Mouse (Mus musculus) liver, embryonic 11.5 days (tissue): ENCODE results near the gene Calm4. TPM values are rescaled to one million over a fixed set of nuclear protein-coding genes. Genes with fewer than 3 reads are reported as not detected.

ENCODE experiments used
- ATAC-seq: fragments of 200-750 bp; cut with Nextera tagmentation; replicated peaks from 2 replicates; pipeline ENCODE4 v1.8.0; 2017; ENCODE audit warnings: moderate number of reproducible peaks, mild to moderate bottlenecking, moderate TSS enrichment, moderate library complexity; ENCODE audit not compliant: low FRiP score
- DNase-seq: peaks from one replicate; pipeline ENCODE4 v3.0.0-alpha.2; 2017; ENCODE audit warnings: low spot score
- H3K27ac ChIP-seq: fragments of 300-500 bp; sonication (generic); 2 replicates; pipeline ENCODE4 v1.5.1; 2014; ENCODE audit warnings: mild to moderate bottlenecking, low read depth, low read length, control low read depth
- H3K27me3 ChIP-seq: fragments of 300-500 bp; sonication (generic); replicated peaks from 2 replicates; pipeline ENCODE4 v1.6.1; 2014; ENCODE audit warnings: low read length, mixed read lengths; ENCODE audit not compliant: control insufficient read depth, insufficient read depth
- H3K36me3 ChIP-seq: fragments of 300-500 bp; sonication (generic); 2 replicates; pipeline ENCODE4 v1.6.1; 2014; ENCODE audit warnings: mild to moderate bottlenecking, low read length, moderate library complexity, mixed read lengths; ENCODE audit not compliant: control insufficient read depth, insufficient read depth
- H3K4me1 ChIP-seq: fragments of 300-500 bp; sonication (generic); replicated peaks from 2 replicates; pipeline ENCODE4 v1.6.1; 2014; ENCODE audit warnings: low read length, mixed read lengths; ENCODE audit not compliant: control insufficient read depth, insufficient read depth
- H3K4me2 ChIP-seq: fragments of 300-500 bp; sonication (generic); 2 replicates; pipeline ENCODE4 v1.6.1; 2014; ENCODE audit warnings: mild to moderate bottlenecking, control low read depth, moderate library complexity
- H3K4me3 ChIP-seq: fragments of 300-500 bp; sonication (generic); 2 replicates; pipeline ENCODE4 v1.5.1; 2014; ENCODE audit warnings: low read depth, low read length, control low read depth
- H3K9ac ChIP-seq: fragments of 300-500 bp; sonication (generic); 2 replicates; pipeline ENCODE4 v1.6.1; 2014; ENCODE audit warnings: low read depth, low read length, control low read depth
- H3K9me3 ChIP-seq: fragments of 300-500 bp; sonication (generic); 2 replicates; pipeline ENCODE4 v1.6.1; 2016; ENCODE audit warnings: low read length, inconsistent platforms, mixed read lengths; ENCODE audit not compliant: control insufficient read depth
- WGBS: fragments of 180-500 bp; shearing (Covaris S2); extraction: QIAGEN DNeasy Blood & Tissue Kit; methylation state at CpG from one replicate; pipeline ENCODE4 v1.1.7; 2014; 5-methylcytosine and 5-hydroxymethylcytosine counted together
- polyA plus RNA-seq: library from polyadenylated mRNA; unstranded; fragments of >200 nt; fragmentation: Nextera tagmentation; extraction: Ambion mirVana; gene quantifications from 2 replicates; pipeline ENCODE4 v1.2.1, GENCODE M21; 2014

Calm4 gene
- polyA plus RNA-seq, 1 experiment from 2014 or later: not detected

DNA sequence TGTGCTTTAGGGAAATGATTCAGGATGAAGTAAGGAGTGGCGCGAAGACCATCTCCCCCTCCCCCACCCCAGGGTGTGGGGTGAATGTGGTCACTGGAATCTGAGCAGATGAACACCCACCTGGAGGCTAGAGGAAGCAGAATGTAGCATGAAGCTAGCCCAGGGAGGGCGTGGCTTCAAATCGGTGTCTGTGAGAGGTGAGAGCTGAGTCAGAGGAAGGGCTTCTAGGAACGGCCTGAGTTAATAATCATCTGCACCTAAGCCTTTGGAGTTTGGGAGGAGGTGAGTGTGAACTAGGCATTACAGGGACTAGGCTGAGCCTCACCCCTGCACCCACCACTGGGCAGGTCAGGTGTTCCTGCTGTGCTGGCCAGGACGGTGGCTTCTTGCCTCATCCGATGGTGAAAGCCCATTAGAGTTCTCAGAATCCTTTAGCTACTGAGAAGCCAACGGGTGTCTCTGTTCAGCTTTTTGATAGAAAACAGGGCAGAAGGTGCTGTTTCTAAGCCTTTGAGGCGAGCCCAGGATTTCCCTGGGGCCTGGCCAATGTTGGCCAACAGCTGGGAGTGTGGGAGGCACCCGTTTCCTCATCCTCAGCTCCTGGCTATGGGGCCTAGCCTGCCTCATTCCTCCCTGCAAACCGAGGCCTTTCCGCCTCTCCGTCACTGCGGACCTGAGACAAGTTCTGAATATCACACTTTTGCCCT lies 28.2 kb downstream of the Calm4 start:
- Histone ChIP-seq H3K27ac (peak overlapping the region; percentile 96), H3K9ac (peak overlapping the region; percentile 44), H3K36me3 (no peaks in the 10 kb centered on the region), H3K9me3 (no peaks in the 10 kb centered on the region), H3K4me3 (no peak overlapping the region), H3K4me1 (peaks cover 53% of the 10 kb centered on the region), H3K4me2 (peak overlapping the region; percentile 55), H3K27me3 (no peaks in the 10 kb centered on the region)
- ATAC-seq: no peak; the same call in 1 of the 2 replicates
- no peak for DNase-seq
- WGBS: 60% methylated on average over 14 of the region's 14 CpGs

- ATAC-seq (peak; percentile 69), DNase-seq (peak; percentile 49)
- peak overlapping the region; percentile 96 for H3K27ac ChIP-seq
- 37% methylated on average over 8 of the region's 8 CpGs for WGBS
- no peaks in the 10 kb centered on the region for H3K27me3 ChIP-seq
- H3K4me2 ChIP-seq: peak overlapping the region; percentile 55
- H3K9me3 ChIP-seq: no peaks in the 10 kb centered on the region
- peak overlapping the region; percentile 44 for H3K9ac ChIP-seq
- no peaks in the 10 kb centered on the region for H3K36me3 ChIP-seq
- peaks cover 51% of the 10 kb centered on the region for H3K4me1 ChIP-seq
- no peak overlapping the region for H3K4me3 ChIP-seq
Measured at GRCm38 (mm10) chr13:3866355-3867052, 28.9 kb downstream of the Calm4 start.

GRCm38 (mm10) chr13:3867158-3867557 lies 29.6 kb downstream of the Calm4 start:
- DNase-seq (no peak), ATAC-seq (peak; percentile 93)
- Histone ChIP-seq H3K9ac (no peak overlapping the region), H3K4me3 (no peak overlapping the region), H3K4me2 (peak overlapping the region; percentile 55), H3K36me3 (no peaks in the 10 kb centered on the region), H3K27ac (peak overlapping the region; percentile 96), H3K4me1 (peaks cover 48% of the 10 kb centered on the region), H3K9me3 (no peaks in the 10 kb centered on the region), H3K27me3 (no peaks in the 10 kb centered on the region)
- 53% methylated on average over 6 of the region's 6 CpGs for WGBS

GRCm38 (mm10) chr13:3869901-3870300 lies 32.3 kb downstream of the Calm4 start:
- Histone ChIP-seq H3K9me3 (no peaks in the 10 kb centered on the region), H3K9ac (no peak overlapping the region), H3K36me3 (no peaks in the 10 kb centered on the region), H3K4me3 (no peak overlapping the region), H3K27me3 (no peaks in the 10 kb centered on the region), H3K4me2 (no peak overlapping the region), H3K4me1 (peaks cover 35% of the 10 kb centered on the region), H3K27ac (no peak overlapping the region)
- DNase-seq (no peak), ATAC-seq (no peak)

GRCm38 (mm10) chr13:3872832-3873231 lies 35.3 kb downstream of the Calm4 start:
- Histone ChIP-seq H3K4me1 (peaks cover 25% of the 10 kb centered on the region), H3K9ac (no peak overlapping the region), H3K4me3 (no peak overlapping the region), H3K36me3 (no peaks in the 10 kb centered on the region), H3K9me3 (no peaks in the 10 kb centered on the region), H3K4me2 (no peak overlapping the region), H3K27ac (no peak overlapping the region), H3K27me3 (no peaks in the 10 kb centered on the region)
- WGBS: 91% methylated on average over 4 of the region's 4 CpGs
- no peak for DNase-seq
- ATAC-seq: no peak

DNA sequence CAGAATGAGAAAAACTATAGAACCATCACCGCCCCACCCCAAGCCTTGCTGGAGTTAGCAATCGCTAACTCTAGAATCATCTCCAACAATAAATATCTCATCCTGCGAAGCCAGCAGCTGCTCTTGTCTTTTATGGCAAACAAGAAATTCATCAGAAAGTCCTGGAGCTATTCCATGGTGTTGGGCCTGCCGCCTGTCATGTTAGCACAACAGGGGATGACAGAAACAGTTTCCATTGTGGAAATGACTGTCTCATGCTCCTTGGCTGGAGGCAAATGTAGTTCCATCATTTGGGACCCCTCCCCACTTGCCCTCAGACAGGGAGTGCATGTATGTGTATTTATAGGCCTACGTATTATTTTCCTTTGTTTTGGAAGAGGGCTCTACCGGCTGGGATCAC lies 38.9 kb downstream of the Calm4 start:
- no peak overlapping the region for H3K4me2 ChIP-seq
- H3K9me3 ChIP-seq: no peaks in the 10 kb centered on the region
- DNase-seq (no peak), ATAC-seq (no peak)
- WGBS: 87% methylated on average over 6 of the region's 6 CpGs
- H3K4me3 ChIP-seq: no peak overlapping the region
- H3K4me1 ChIP-seq: peaks cover 11% of the 10 kb centered on the region
- no peak overlapping the region for H3K9ac ChIP-seq
- H3K27ac ChIP-seq: no peak overlapping the region
- H3K27me3 ChIP-seq: no peaks in the 10 kb centered on the region
- H3K36me3 ChIP-seq: no peaks in the 10 kb centered on the region

DNA sequence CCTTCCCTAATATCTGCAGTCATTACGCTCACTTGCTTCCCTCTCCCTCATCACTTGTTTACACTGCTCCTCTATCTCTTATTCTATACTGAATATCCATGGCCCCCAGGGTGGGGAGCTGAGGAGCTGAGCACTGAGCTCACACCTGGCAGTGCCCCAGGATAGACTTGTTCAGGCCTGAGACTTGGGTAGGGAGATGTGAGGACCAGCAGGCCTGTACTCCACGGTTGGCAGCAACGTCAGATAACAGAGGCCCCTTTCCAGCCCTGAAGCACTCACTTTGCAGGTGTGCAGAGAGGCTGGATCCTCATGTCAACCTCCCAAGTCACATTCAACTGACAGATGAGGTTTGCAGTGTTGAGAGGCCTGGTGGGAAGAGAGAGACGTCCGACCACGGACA lies 39.6 kb downstream of the Calm4 start:
- Histone ChIP-seq H3K9ac (no peak overlapping the region), H3K27ac (no peak overlapping the region), H3K4me2 (no peak overlapping the region), H3K4me1 (peaks cover 10% of the 10 kb centered on the region), H3K4me3 (no peak overlapping the region), H3K36me3 (peaks cover 5% of the 10 kb centered on the region), H3K27me3 (no peaks in the 10 kb centered on the region), H3K9me3 (no peaks in the 10 kb centered on the region)
- 60% methylated on average over 6 of the region's 6 CpGs for WGBS
- DNase-seq (no peak), ATAC-seq (peak; percentile 36; the same call in 1 of the 2 replicates)

DNA sequence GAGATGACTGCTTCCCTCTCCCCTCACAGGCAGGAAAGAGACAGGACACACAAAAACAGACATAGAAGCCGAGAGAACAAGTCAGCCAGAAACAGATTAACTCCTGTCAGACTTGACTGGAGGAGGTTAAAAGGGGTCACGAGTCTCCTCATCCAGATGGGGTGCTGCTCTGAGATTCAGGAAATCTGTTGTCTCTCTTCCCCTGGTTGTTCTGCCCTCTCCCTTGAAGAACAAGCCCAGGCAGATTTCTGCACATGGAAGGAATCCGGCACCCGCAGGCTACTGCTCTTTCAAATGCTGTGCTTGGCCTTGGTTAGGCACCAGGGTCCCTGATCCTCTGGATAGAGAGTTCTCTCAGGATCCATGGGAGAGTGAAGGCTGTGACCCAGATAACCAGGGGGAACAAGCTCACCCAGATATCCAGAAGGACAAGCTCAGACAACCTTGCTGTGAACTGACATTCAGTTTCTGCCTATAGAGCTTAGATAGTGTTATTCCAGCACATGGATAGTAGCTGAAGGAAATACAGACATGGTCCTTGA lies 40.2 kb downstream of the Calm4 start:
- no peaks in the 10 kb centered on the region for H3K27me3 ChIP-seq
- ATAC-seq: no peak
- 69% methylated on average over 4 of the region's 4 CpGs for WGBS

More for the DNA sequence above, 40.2 kb downstream of the Calm4 start:
- Histone ChIP-seq H3K4me2 (no peak overlapping the region), H3K4me3 (no peak overlapping the region), H3K9ac (no peak overlapping the region), H3K4me1 (peaks cover 7% of the 10 kb centered on the region), H3K27ac (no peak overlapping the region), H3K9me3 (no peaks in the 10 kb centered on the region), H3K36me3 (peaks cover 5% of the 10 kb centered on the region)
- no peak for DNase-seq
